Mouse (Mus musculus): ENCODE results near the gene Gpkow.

GRCm38 (mm10) chrX:7721514-7722281 lies 24.8 kb downstream of the Gpkow start, which contains the start of gene Gm45208:
- TF ChIP-seq GATA1 (IDR thresholded peaks at IDR 0.05; ENCODE audit: borderline replicate concordance, low read length) = no peak
- TF ChIP-seq FLI1 (IDR thresholded peaks at IDR 0.05; ENCODE audit: low read length) = no peak
